Mouse (Mus musculus) C2C12 (cell line): ENCODE measurements around the gene Ccdc121. TPM values are rescaled to one million over a fixed set of nuclear protein-coding genes. Genes with fewer than 3 reads are reported as not detected.

ENCODE experiments used
- H3K27me3 ChIP-seq: one replicate; pipeline ENCODE4 v1.6.1; 2011; ENCODE audit not compliant: control insufficient read depth, insufficient read depth, insufficient read length
- H3K36me3 ChIP-seq: one replicate; pipeline ENCODE4 v1.6.1; 2011; ENCODE audit not compliant: control insufficient read depth, insufficient read depth
- H3K4me3 ChIP-seq: one replicate; pipeline ENCODE4 v1.5.1; 2011; ENCODE audit warnings: mild to moderate bottlenecking, control low read depth; ENCODE audit not compliant: poor library complexity, insufficient read depth, severe bottlenecking
- H3K79me2 ChIP-seq: one replicate; pipeline ENCODE4 v1.6.1; 2011; ENCODE audit not compliant: control insufficient read depth, insufficient read depth
- H3K79me3 ChIP-seq: one replicate; pipeline ENCODE4 v1.6.1; 2011; ENCODE audit warnings: low read depth, control low read depth
- H3ac ChIP-seq: one replicate; pipeline ENCODE3; 2011; ENCODE audit warnings: low read depth; ENCODE audit not compliant: control insufficient read depth, insufficient read length
- CEBPB ChIP-seq: IDR thresholded peaks from one replicate; pipeline ENCODE4 v1.6.1; 2011; ENCODE audit warnings: low read depth, mild to moderate bottlenecking, control low read depth, moderate library complexity
- CTCF ChIP-seq: IDR thresholded peaks from one replicate; pipeline ENCODE4 v1.5.1; 2011; ENCODE audit not compliant: control insufficient read depth, insufficient read depth, insufficient read length
- FOSL1 ChIP-seq: IDR thresholded peaks from one replicate; pipeline ENCODE4 v1.8.0; 2011; ENCODE audit warnings: mild to moderate bottlenecking, low read length; ENCODE audit not compliant: poor library complexity, insufficient read depth, severe bottlenecking
- MAX ChIP-seq: IDR thresholded peaks from one replicate; pipeline ENCODE4 v1.6.1; 2011; ENCODE audit warnings: mild to moderate bottlenecking, control low read depth
- MYOD1 ChIP-seq: IDR thresholded peaks from one replicate; pipeline ENCODE4 v1.6.1; 2011; ENCODE audit warnings: low read depth; ENCODE audit not compliant: control insufficient read depth, insufficient read length
- MYOG ChIP-seq: IDR thresholded peaks from one replicate; pipeline ENCODE4 v1.6.1; 2011; ENCODE audit not compliant: control insufficient read depth, insufficient read length; ENCODE audit errors: extremely low read depth
- USF1 ChIP-seq: IDR thresholded peaks from one replicate; pipeline ENCODE4 v1.6.1; 2011; ENCODE audit warnings: low read depth, mild to moderate bottlenecking, control low read depth, moderate library complexity
- polyA plus RNA-seq: library from polyadenylated mRNA; unstranded; fragments of >200 nt; fragmentation: generic; extraction: Trizol; gene quantifications from one replicate; pipeline ENCODE4 v1.2.1, GENCODE M21; 2012; ENCODE audit warnings: missing spikeins

The Ccdc121 gene
- polyA plus RNA-seq, 1 experiment = not detected

- Histone ChIP-seq H3K4me3 (no peak overlapping the region), H3K79me3 (no peaks in the 10 kb centered on the region), H3ac (no peak overlapping the region), H3K36me3 (no peaks in the 10 kb centered on the region), H3K79me2 (no peaks in the 10 kb centered on the region), H3K27me3 (no peaks in the 10 kb centered on the region)
- no peak for TF ChIP-seq MYOD1
- TF ChIP-seq FOSL1 = no peak
- no peak for TF ChIP-seq CTCF
- no peak for TF ChIP-seq MAX
Measured at GRCm38 (mm10) chr1:181466040-181466439, 45.2 kb downstream of the Ccdc121 start.

GRCm38 (mm10) chr1:181465027-181465426 is 46.2 kb downstream of the Ccdc121 start:
- Histone ChIP-seq H3K79me2 (no peaks in the 10 kb centered on the region), H3K27me3 (no peaks in the 10 kb centered on the region), H3ac (no peak overlapping the region), H3K36me3 (no peaks in the 10 kb centered on the region), H3K4me3 (no peak overlapping the region), H3K79me3 (no peaks in the 10 kb centered on the region)
- TF ChIP-seq USF1 (no peak), CTCF (peak; percentile 62)

- H3K79me2 ChIP-seq = no peaks in the 10 kb centered on the region
- no peaks in the 10 kb centered on the region for H3K27me3 ChIP-seq
- TF ChIP-seq USF1 (no peak), CEBPB (no peak), FOSL1 (no peak), MAX (no peak), CTCF (no peak), MYOG (no peak), MYOD1 (no peak)
- H3K36me3 ChIP-seq = no peaks in the 10 kb centered on the region
- H3K4me3 ChIP-seq = no peak overlapping the region
- H3K79me3 ChIP-seq = no peaks in the 10 kb centered on the region
- H3ac ChIP-seq = no peak overlapping the region
Measured at GRCm38 (mm10) chr1:181462906-181463179, 48.4 kb downstream of the Ccdc121 start.

- TF ChIP-seq FOSL1 (no peak), MAX (no peak), CTCF (no peak), CEBPB (no peak), MYOG (no peak), MYOD1 (no peak), USF1 (no peak)
- H3K27me3 ChIP-seq = no peaks in the 10 kb centered on the region
- no peak overlapping the region for H3ac ChIP-seq
- no peaks in the 10 kb centered on the region for H3K79me2 ChIP-seq
- no peaks in the 10 kb centered on the region for H3K36me3 ChIP-seq
- no peaks in the 10 kb centered on the region for H3K79me3 ChIP-seq
- no peak overlapping the region for H3K4me3 ChIP-seq
Measured at GRCm38 (mm10) chr1:181462051-181462905, 49.0 kb downstream of the Ccdc121 start.

- H3K4me3 ChIP-seq = no peak overlapping the region
- no peak for TF ChIP-seq MYOG
- no peak for TF ChIP-seq FOSL1
- TF ChIP-seq MAX = no peak
- no peak for TF ChIP-seq USF1
- no peak for TF ChIP-seq CTCF
- no peak for TF ChIP-seq MYOD1
- TF ChIP-seq CEBPB = no peak
Measured at GRCm38 (mm10) chr1:181461484-181461883, 49.8 kb downstream of the Ccdc121 start.

GRCm38 (mm10) chr1:181460283-181460682 is 51.0 kb downstream of the Ccdc121 start:
- no peaks in the 10 kb centered on the region for H3K36me3 ChIP-seq
- no peak overlapping the region for H3K4me3 ChIP-seq
- no peaks in the 10 kb centered on the region for H3K79me2 ChIP-seq
- H3ac ChIP-seq = no peak overlapping the region
- TF ChIP-seq MYOD1 = no peak
- TF ChIP-seq USF1 = no peak
- TF ChIP-seq CTCF = no peak
- TF ChIP-seq CEBPB = no peak
- no peak for TF ChIP-seq MYOG
- TF ChIP-seq FOSL1 = no peak
- no peak for TF ChIP-seq MAX
- no peaks in the 10 kb centered on the region for H3K27me3 ChIP-seq
- no peaks in the 10 kb centered on the region for H3K79me3 ChIP-seq

More at GRCm38 (mm10) chr1:181461484-181461883, 49.8 kb downstream of the Ccdc121 start:
- Histone ChIP-seq H3K79me3 (no peaks in the 10 kb centered on the region), H3K36me3 (no peaks in the 10 kb centered on the region), H3ac (no peak overlapping the region), H3K79me2 (no peaks in the 10 kb centered on the region), H3K27me3 (no peaks in the 10 kb centered on the region)

Other genes with a start within 250 kb of the Ccdc121 start
- gene Cnih3, start 158.8 kb downstream of the Ccdc121 start, polyA plus RNA-seq = 0.07 TPM
- 0.50 TPM for gene Dnah14, start 65.1 kb upstream of the Ccdc121 start, polyA plus RNA-seq